Mouse (Mus musculus): ENCODE data around the gene Zbtb42.

Gene Zbtb42

DNA sequence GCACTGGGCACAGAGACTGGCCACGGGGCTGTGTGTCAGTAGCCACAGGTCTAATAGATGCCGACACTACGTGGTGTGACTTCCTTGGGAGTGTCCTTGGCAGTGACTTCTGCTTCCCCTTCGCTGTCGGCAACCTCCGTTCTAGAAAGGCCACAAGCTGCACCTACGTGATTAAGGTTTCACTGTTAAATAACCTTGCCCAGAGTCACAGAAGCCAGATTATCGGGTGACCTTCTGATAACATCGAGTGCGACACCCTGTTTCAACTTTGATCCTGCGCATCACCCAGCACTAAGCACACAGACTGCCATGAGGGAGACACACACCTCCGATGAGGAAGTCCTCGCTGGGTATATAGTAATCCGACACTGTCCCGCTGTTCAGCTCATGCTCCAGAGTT, 9.8 kb downstream of the Zbtb42 start:
- DNase-seq (ENCODE audit: low spot score in 2 of 2) = no peak

DNA sequence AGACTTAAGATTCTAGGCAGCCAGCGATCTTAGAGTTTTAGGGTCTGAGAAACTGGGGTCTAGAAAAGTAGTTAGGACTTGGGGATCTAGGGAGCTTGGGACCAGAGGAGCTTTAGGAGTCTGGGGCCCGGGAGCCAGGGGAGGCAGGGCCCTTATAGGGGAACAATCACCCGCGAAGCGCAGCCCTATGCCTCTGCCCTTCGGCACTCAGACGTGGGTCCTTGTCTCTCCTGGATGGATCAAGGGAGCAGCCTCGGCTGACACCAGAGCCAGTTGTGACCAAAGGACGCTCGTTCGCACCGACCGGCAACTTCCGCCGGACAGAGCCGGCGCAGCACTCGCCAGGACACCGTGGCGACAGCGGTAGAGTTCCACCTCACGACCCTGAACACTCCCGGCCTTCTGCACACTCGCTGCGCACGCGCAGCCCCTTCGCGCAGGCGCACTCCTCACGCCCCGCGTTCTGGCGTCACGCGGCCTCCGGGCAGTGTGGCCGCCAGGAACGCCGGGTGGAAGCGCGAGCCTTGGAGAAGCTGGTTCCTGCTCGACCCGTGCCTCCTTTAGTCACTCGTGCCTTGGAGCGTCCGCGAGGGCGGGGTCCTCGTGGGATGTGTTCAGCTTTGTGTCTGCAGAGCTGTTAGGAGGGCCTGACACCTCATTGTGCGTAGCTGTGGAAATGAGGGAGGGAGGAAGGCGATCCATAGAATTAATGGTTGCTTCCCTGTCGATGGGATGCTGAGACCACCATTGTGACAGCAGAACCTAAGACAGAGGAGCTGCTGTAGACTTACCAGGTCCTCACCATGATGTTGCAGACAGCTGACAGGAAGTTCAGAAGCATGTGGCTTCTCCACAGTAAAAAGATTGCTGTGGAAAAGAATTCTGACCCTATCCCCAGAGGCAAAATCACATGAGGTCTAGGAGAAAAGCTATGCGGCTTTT, 14.8 kb downstream of the Zbtb42 start:
- peak; percentile 90 to 94 for DNase-seq (ENCODE audit: low spot score in 2 of 2)

DNA sequence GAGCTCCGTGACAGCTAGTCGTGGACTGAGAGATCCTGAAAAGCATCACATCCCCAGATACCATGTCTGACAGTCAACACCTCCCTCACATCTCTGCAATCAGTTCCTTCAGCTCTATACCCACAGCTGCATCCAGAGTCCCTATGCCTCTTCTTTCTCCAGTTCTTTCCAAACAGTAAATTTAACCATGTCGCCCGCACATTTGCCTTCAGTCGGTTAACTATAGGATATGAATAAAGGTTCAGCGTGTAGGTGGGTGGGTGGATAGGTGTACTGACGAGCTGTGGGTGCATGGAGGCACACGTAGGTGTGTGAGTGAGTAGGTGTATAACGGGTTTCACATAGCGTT, 15.5 kb downstream of the Zbtb42 start:
- DNase-seq (ENCODE audit: low spot score in 2 of 2) = no peak

DNA sequence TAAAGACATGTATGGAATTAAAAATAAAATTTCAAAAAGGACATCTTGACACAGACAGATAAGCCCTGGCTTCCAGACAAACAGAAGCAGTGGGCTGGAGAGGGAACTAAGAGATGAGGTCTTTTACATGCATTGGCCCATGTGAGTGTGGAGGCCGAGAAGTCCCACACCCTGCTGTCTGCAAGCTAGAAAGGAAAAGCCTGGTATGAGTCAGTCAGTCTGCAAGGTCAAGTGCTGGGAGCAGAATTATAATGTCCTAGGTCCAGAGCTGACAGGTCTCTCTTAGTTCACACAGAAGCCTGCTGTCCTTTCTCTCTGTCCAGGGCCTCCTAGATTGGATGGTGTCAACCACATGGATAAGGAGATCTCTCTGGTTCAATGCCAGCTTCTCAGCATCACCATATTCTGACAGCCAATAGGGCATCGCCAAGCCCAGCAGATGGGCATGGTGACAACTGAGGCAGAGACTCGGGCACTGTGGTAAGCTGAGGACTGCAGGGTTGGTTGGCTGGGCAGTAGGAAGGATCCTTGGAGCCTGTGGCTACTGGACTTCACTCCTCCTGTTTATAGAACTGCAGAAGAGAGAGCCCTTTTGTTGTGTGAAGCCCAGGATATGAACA, 18.3 kb downstream of the Zbtb42 start:
- DNase-seq (ENCODE audit: low spot score in 2 of 2) = no peak

DNA sequence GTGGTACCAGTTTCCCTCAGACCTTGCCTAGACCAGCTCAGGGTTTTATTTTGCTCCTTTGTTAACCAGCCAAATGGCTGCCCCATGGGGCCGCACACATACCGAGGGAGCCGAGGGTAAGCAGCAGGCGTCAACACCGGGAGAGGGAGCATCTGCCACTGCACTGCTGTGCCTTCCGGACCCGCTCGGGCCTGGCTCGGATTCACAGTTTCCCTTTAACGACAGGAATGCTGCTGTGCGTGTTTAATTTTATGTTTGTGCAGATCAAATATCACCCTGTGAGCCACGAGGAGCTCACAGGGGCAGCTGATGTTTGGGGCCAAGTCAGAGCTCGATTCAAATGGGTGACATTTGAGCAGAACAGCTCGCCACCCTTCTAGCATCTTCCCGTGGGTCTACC, 21.9 kb downstream of the Zbtb42 start:
- DNase-seq (ENCODE audit: low spot score in 2 of 2) = no peak

DNA sequence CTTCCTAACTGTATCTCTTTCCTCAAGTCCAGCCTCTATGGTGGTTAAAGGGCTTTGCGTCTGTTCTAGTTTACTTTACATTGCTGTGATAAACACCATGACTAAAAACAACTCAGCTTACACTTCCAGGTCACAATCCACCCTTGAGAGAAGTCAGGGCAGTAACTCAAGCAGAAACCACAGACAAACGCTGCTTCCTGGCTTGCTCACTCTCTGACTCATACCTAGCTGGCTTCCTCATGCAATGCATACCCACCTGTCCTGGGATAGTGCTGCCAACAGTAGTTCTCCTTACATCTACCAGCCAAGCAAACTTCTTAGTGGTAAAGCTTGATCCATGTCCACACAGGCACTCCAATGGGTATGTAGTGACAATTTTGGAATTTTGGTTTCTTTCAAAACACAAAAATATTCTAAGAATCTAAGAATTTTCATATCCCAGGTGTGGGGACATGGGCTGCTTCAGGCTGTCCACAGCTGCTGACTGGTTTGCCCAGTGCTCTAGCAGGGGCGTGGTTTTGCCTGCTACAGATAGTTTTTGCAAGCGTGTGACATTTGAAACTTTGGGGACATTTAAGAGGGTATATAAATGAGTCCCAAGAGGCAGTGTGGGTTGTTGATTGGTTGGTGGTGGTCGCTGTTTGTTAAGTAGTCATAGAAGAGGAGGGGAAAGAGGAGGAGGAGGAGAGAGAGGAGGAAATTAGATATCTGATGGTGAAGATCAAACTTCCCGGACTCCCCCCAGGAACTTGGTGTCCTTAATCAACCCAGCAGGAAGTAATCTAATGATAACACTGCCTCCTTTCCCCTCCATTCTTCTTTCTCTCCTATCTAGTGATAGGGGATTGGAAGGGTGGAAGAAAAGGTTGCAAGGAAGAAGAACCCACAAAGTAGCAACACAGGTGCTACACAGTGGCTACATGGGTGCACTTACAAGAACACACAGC, 24.0 kb downstream of the Zbtb42 start:
- no peak for DNase-seq (ENCODE audit: low spot score in 2 of 2)

DNA sequence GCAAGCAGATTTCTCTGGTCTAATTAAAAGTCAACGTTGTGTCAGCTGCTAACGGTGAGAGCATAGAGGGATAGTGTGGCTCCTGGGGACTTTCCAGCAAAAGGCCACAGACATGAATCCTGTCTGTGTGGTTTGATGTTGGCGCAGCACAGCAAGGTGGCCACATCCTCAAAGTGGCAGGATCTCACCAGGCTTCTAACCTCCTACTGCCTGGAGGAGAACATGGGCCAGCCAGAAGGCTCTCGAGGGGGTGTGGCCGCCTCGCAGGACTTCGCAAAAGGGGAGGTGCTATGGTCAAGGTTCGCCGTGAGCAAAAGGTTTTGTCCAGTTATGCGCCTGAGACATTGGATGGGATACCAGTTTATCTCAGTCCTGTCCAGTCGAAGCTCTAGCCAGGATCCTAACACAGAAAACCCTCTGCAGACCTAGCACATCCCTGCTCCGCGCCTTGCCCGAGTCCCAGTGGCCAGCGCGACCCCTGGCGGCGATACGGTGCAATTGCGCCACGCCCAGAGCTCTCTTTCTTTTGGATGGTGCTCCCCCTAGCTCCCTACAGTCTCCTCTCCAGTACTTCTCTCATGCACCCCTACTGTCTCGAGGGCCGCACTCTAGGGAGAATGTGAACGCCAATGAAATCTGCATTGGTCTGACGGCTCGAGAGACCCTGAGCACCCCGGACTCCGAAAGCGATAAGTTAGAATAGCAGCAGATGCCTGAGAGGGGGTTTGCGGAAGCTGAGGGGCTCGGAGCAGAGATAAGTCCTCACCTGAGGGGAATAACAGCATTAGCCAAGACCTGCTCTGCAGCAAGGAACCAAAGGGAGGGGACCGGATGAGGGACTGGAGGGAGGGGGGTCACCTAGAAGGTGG, 28.3 kb downstream of the Zbtb42 start:
- DNase-seq (ENCODE audit: low spot score in 2 of 2) = peak; percentile 83 to 91

DNA sequence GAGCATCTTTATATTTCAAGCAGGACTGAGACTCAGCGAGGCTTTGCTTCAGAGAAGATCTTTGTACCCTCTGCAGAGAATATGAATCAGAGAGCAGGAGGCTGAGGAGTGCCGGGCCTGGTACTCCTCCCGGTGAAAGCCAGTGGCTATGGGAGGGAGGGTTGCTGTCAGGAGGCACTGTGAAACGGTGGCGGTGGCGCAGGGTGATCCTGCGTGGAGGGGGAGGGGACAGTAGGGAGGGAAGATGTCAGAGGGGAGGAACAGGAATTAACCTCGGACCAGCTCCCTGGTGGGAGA, 28.9 kb downstream of the Zbtb42 start:
- DNase-seq (ENCODE audit: low spot score in 2 of 2) = no peak

DNA sequence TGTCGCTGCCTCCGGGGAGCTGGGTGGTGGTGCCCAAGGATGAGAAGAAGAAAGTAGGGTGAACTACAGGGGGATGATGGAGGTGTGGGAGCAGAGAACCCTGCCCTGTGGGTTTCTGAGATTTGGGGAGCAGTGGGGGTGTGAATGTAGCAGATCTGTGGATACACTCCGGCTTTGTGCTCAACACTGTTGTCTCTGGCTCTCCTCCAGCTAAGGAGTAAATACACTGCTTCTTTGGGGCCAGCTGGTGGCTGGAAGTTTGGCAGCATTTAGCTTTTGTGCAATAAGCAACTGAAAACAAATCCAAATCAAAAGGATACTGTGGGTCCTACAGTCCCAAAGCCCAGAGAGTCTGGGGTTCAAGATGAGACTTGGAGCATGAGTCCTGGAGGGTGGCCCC, 35.4 kb downstream of the Zbtb42 start:
- DNase-seq (ENCODE audit: low spot score in 2 of 2) = no peak

DNA sequence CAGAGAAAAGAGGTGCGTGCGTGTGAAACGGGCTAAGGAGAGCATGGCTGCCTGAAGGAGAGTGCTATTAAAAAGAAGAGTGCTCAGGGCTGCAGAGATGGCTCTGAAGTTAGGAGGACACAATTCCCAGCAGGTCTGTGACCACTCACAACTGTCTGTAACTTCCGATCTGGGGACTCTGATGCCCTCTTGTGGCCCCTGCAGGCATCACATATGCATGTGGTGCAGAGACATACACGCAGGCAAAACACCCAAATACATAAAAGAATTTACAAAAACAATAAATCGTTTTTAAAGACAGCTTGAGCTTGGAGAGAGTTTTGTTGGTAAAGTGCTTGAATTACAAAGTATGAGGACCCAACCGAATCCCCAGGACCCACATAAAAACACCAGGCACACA, 38.5 kb downstream of the Zbtb42 start:
- DNase-seq (ENCODE audit: low spot score in 2 of 2) = no peak

DNA sequence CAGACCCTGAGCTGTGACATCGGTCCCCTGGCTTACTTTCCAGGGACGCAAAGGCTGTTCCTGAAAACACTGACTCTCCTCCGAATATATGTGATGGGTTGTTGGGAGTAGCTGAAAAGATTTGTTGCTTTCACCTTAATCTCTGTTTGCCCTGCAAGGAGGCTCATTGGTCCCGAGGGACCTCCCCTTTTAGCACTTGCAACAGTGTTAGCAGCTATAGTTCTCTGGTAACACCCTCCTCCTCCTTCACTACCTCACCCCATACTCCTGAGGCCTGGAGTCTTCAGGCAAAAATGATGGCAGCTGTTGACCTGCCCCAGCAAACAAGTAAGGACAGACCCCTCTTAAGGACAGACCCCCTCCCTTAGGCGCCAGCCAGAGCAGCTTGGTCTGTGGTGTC, 40.4 kb downstream of the Zbtb42 start:
- no peak for DNase-seq (ENCODE audit: low spot score in 2 of 2)

DNA sequence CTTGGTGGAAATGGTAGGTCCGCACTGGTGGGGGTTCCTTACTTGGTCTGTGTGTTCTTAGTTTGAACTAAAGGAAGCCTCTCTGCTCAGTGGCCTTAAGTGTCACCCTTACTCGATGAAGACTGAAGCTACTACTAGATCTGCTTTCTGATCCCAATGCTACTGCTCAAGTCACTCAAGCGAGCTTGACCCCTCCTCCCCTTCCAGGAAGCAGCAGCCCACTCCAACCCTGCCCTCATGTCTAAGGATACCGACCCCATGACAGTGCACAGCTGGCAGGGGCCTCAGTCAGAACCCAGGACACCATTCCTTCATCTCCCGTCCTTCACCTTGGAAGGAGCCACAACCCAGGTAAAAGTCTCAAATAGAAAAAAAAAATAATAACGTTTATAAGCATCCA, 41.6 kb downstream of the Zbtb42 start, which contains the start of gene Cep170b:
Cep170b (plus strand) TSS at position 240 of the 400 bp plus-strand sequence.
- no peak for DNase-seq (ENCODE audit: low spot score in 2 of 2)

DNA sequence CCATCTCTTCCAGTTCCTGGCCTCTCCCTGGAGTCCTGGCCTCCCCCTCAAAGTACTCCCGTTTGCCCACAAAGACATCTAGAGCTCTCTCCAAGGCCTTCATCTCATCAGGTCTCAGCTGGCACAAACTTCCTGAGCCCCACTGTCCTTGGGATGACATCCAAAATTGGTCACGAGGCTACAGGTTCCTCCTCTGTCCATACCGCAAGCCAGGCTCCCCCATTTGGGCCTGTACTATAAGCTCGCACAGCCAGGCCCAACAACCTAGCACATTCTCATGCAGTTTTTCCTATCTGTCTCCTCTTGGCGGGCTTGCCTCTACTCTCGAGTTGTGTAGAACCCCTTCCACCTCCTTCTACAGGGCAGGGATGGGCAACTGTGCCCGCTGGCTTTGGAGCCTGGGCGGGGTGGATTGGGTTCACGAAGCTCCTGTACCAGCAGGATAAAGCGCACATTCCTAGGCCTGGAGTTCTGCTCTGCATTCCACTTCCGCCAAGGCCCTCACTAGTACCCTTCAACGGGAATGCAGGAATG, 42.3 kb downstream of the Zbtb42 start:
- no peak for DNase-seq (ENCODE audit: low spot score in 2 of 2)

DNA sequence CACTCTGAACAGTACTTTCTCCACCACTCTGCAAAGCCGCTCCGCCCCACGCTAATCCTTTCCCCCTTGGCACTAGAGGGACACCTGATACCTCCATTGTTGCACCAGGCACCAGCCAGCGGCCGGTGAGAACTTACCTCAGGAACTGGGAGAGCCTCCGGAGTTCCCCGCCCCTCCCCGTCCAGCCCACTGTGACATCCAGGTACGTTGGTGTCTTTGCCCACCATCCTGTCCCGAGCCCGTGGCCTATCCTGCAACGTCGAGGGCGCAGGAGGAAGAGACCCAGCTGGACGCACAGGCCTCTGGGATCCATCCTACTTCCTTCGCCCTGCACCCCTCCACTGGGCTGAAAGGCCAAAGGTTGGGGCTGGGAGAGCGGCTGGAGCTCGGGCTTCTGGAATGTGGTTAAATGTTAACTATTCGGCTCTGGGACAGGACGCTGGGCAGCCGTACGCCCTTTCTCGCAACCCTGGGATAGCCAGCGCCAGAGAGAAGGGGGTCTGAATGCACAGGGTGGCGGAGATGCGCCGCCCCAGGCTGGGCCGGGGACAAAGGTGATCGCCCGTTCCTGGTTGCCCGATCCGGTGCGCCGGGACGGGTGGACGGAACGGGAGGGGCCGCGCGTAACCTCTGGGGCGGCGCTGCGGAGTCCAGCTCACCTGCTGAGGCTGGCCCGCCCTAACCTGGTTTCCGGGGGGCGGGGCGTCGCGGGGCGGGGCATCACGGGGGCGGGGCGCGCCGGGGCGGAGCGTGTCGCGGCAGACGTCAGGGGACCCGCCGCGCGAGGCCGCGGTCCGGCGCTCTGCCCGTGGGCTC, 43.0 kb downstream of the Zbtb42 start:
- peak; percentile 58 to 65 for DNase-seq (ENCODE audit: low spot score in 2 of 2)

DNA sequence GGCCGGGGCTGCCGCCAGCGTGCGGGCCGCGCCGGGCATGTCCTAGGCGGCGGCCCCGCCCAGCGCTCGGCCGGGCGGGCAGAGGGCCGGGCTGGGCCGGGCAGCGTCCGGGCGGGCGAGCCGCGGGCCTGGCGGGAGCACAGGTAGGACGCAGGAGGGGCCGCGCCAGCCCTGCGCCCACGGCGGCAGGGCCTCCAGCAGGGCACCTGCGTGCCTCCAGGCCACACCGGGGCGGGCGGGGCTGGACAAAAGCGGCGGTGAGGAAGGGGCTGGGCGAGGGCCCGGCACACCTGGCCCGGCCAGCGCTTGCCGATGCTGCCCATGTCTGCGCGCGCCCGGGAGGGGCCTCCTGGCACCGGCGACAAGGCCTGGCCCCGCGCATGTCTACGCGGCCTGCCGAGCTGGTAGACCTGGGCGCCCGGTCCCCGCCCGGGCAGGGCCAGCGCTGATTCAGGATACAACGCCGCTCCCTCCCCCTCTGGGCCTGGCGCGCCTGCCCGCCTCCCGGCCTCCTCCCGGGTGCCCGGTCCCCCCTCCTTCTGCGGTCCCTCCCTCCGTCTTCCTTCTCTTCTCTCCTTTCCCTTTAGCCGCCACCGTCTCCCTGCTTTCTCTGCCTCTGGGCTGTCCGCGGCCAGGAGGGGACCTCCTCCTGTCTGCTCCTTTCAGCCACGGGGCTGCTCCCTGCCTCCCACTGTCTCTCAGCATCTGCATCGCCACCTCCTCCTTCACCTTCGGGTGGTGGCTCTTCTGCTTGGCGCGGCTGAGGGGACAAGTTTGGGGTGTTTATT, 43.8 kb downstream of the Zbtb42 start:
- DNase-seq (ENCODE audit: low spot score in 2 of 2) = peak; percentile 72 to 76

DNA sequence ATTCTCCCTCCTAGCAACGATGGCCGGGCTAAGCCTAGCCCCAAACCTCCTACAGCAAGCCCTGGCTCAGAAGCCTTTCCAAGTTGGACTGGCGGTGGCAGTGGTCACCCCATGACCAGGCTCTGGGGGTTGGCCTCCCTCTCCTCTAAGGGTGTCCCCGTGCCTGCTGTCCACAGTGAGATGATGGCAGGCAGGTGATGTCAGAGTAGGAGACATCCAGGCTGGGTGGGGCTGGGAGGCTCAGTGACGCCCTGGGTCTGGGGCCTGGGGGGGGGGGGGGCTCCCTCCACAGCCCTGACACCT, 44.4 kb downstream of the Zbtb42 start:
- no peak for DNase-seq (ENCODE audit: low spot score in 2 of 2)

DNA sequence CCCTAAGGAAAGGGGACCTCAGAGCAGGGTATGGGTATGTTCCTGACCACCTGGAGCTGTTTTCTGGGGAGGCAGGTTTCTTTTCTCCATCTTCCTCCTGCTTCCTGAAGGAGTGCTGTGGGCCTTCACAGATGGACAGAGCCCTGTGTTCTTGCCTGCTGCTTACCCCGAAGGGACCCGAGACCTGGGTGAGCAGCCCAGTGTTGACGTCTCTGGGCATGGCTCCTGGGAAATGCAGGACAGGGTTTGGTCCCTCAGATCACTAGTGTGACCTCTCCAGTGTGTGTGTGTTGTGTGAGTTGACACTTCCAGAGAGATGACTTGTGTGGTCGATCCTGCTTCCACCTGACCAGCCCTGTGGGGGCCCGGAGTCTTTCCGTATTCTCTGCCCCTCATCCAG, 44.8 kb downstream of the Zbtb42 start:
- no peak for DNase-seq (ENCODE audit: low spot score in 2 of 2)

DNA sequence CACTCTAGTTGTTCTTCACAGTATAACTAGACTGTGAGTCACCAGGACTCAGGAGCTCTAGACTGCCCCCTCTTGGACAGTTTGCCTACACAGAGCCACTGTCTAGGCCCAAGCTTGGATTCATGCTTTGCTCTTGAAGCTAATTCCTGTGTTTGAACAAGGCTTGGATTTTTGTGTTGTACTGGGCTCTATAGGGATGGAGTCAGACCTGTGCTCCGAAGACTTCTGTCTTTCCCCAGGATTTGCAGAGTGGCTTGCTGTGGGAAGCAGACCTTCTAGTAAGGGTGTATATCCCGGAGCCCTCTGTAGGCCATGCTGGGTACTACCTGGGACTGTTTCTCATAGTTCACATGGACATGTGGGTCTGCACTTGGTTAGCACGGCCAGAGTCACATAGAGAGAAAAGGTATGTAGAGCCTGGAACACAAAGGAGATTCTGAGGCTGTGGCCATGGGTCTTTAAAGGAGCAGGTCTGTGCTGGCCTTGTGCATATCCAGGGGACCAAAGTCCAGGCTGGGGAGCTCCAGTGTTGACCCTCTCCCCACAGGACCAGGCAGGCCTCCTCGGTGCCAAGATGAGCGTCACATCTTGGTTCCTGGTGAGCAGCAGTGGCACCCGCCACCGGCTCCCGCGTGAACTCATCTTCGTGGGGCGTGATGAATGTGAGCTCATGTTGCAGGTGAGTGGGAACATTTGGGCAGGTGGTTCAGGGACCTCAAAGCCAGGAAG, 45.6 kb downstream of the Zbtb42 start:
- peak in 1 of 2 experiments; percentile 62 for DNase-seq (ENCODE audit: low spot score in 2 of 2)

DNA sequence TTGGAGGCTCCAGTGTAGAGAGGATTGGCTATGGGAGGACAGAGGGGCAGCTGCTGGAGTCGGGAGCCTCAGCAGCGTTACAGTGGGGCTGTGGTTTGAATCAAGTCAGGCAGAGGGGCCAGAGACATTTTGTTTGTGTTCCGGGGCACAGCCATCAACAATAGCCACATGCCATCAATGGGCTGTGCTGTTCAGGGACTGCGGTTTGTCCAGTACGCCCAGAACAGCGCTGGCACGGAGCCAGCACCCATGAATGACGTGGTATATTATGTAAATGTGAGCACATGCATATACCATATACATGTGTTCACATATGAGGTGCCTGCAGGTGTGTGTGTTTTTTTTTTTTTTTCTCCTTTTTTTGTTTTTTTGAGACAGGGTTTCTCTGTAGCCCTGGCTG, 49.2 kb downstream of the Zbtb42 start:
- DNase-seq (ENCODE audit: low spot score in 2 of 2) = no peak

Measured in urinary bladder, adult 18-20 months (tissue).